Mouse (Mus musculus): ENCODE results near the gene Foxi3. TPM values are rescaled to one million over a fixed set of nuclear protein-coding genes. Genes with fewer than 3 reads are reported as not detected.
A peak's percentile ranks its signal among the peaks of the same experiment; 100 is the strongest.

The Foxi3 gene
- not detected in 2 replicates for polyA plus RNA-seq (2012; ENCODE audit: insufficient read depth, low replicate concordance)

GRCm38 (mm10) chr6:70956285-70956912 is at the start of gene Foxi3:
Gene Foxi3, plus strand, starts transcription at chr6:70956531.
- Histone ChIP-seq H3K4me1 (peaks cover 13% of the 10 kb centered on the region), H3K27me3 (replicated peaks) (peaks cover 82% of the 10 kb centered on the region), H3K4me3 (replicated peaks) (peak within 1 kb of the TSS; percentile 81), H3K36me3 (replicated peaks; ENCODE audit: low read length) (no peaks in the 10 kb centered on the region), H3K9me3 (no peaks in the 10 kb centered on the region)
- TF ChIP-seq FLI1 (IDR thresholded peaks at IDR 0.05; ENCODE audit: low read length) = no peak
- TF ChIP-seq GATA1 (IDR thresholded peaks at IDR 0.05; ENCODE audit: borderline replicate concordance, low read length) = no peak

GRCm38 (mm10) chr6:70909572-70909971 is 46.8 kb upstream of the Foxi3 start:
- Histone ChIP-seq H3K36me3 (replicated peaks; ENCODE audit: low read length) (peaks cover 23% of the 10 kb centered on the region), H3K27me3 (replicated peaks) (peaks cover 36% of the 10 kb centered on the region), H3K4me1 (peaks cover 13% of the 10 kb centered on the region), H3K9me3 (no peaks in the 10 kb centered on the region), H3K4me3 (replicated peaks) (no peak overlapping the region)
- TF ChIP-seq FLI1 (IDR thresholded peaks at IDR 0.05; ENCODE audit: low read length) (no peak), GATA1 (IDR thresholded peaks at IDR 0.05; ENCODE audit: borderline replicate concordance, low read length) (no peak)

- Histone ChIP-seq H3K9me3 (no peaks in the 10 kb centered on the region), H3K27me3 (replicated peaks) (peaks cover 36% of the 10 kb centered on the region), H3K36me3 (replicated peaks; ENCODE audit: low read length) (peaks cover 18% of the 10 kb centered on the region), H3K4me1 (peaks cover 13% of the 10 kb centered on the region), H3K4me3 (replicated peaks) (no peak overlapping the region)
- TF ChIP-seq GATA1 (IDR thresholded peaks at IDR 0.05; ENCODE audit: borderline replicate concordance, low read length) (no peak), FLI1 (IDR thresholded peaks at IDR 0.05; ENCODE audit: low read length) (no peak)
Observed at GRCm38 (mm10) chr6:70910285-70910684, 46.0 kb upstream of the Foxi3 start.

GRCm38 (mm10) chr6:70911668-70912395 is 44.5 kb upstream of the Foxi3 start:
- TF ChIP-seq FLI1 (IDR thresholded peaks at IDR 0.05; ENCODE audit: low read length) (no peak), GATA1 (IDR thresholded peaks at IDR 0.05; ENCODE audit: borderline replicate concordance, low read length) (no peak)
- peaks cover 13% of the 10 kb centered on the region for H3K4me1 ChIP-seq
- no peak overlapping the region for H3K4me3 ChIP-seq (replicated peaks)
- peaks cover 2% of the 10 kb centered on the region for H3K36me3 ChIP-seq (replicated peaks; ENCODE audit: low read length)
- peaks cover 36% of the 10 kb centered on the region for H3K27me3 ChIP-seq (replicated peaks)
- H3K9me3 ChIP-seq = no peaks in the 10 kb centered on the region

- no peak for TF ChIP-seq GATA1 (IDR thresholded peaks at IDR 0.05; ENCODE audit: borderline replicate concordance, low read length)
- TF ChIP-seq FLI1 (IDR thresholded peaks at IDR 0.05; ENCODE audit: low read length) = no peak
- Histone ChIP-seq H3K27me3 (replicated peaks) (peaks cover 36% of the 10 kb centered on the region), H3K4me1 (peaks cover 13% of the 10 kb centered on the region), H3K9me3 (no peaks in the 10 kb centered on the region), H3K36me3 (replicated peaks; ENCODE audit: low read length) (no peaks in the 10 kb centered on the region), H3K4me3 (replicated peaks) (no peak overlapping the region)
Observed at GRCm38 (mm10) chr6:70912396-70912765, 44.0 kb upstream of the Foxi3 start.

- Histone ChIP-seq H3K4me3 (replicated peaks) (no peak within 1 kb of the TSS), H3K9me3 (no peaks in the 10 kb centered on the region), H3K4me1 (peaks cover 14% of the 10 kb centered on the region), H3K27me3 (replicated peaks) (peaks cover 36% of the 10 kb centered on the region), H3K36me3 (replicated peaks; ENCODE audit: low read length) (no peaks in the 10 kb centered on the region)
- TF ChIP-seq GATA1 (IDR thresholded peaks at IDR 0.05; ENCODE audit: borderline replicate concordance, low read length) (no peak), FLI1 (IDR thresholded peaks at IDR 0.05; ENCODE audit: low read length) (no peak)
Observed at GRCm38 (mm10) chr6:70918827-70919226, 37.5 kb upstream of the Foxi3 start, which contains the start of gene Tex37. Gene Tex37, minus strand, starts transcription at chr6:70918927.

- peak overlapping the region; percentile 79 for H3K4me3 ChIP-seq (replicated peaks)
- TF ChIP-seq FLI1 (IDR thresholded peaks at IDR 0.05; ENCODE audit: low read length) (no peak), GATA1 (IDR thresholded peaks at IDR 0.05; ENCODE audit: borderline replicate concordance, low read length) (no peak)
- H3K36me3 ChIP-seq (replicated peaks; ENCODE audit: low read length) = no peaks in the 10 kb centered on the region
- H3K9me3 ChIP-seq = no peaks in the 10 kb centered on the region
- H3K4me1 ChIP-seq = peaks cover 14% of the 10 kb centered on the region
- H3K27me3 ChIP-seq (replicated peaks) = peaks cover 36% of the 10 kb centered on the region
Observed at GRCm38 (mm10) chr6:70921274-70922074, 34.9 kb upstream of the Foxi3 start.

GRCm38 (mm10) chr6:70931801-70932200 is 24.5 kb upstream of the Foxi3 start:
- TF ChIP-seq GATA1 (IDR thresholded peaks at IDR 0.05; ENCODE audit: borderline replicate concordance, low read length) (no peak), FLI1 (IDR thresholded peaks at IDR 0.05; ENCODE audit: low read length) (no peak)

GRCm38 (mm10) chr6:70953274-70953673 is 3.1 kb upstream of the Foxi3 start:
- H3K4me3 ChIP-seq (replicated peaks) = no peak overlapping the region
- H3K36me3 ChIP-seq (replicated peaks; ENCODE audit: low read length) = no peaks in the 10 kb centered on the region
- TF ChIP-seq FLI1 (IDR thresholded peaks at IDR 0.05; ENCODE audit: low read length) (no peak), GATA1 (IDR thresholded peaks at IDR 0.05; ENCODE audit: borderline replicate concordance, low read length) (no peak)
- peaks cover 13% of the 10 kb centered on the region for H3K4me1 ChIP-seq
- H3K27me3 ChIP-seq (replicated peaks) = peaks cover 68% of the 10 kb centered on the region
- no peaks in the 10 kb centered on the region for H3K9me3 ChIP-seq

More at GRCm38 (mm10) chr6:70931801-70932200, 24.5 kb upstream of the Foxi3 start:
- Histone ChIP-seq H3K4me3 (replicated peaks) (no peak overlapping the region), H3K36me3 (replicated peaks; ENCODE audit: low read length) (no peaks in the 10 kb centered on the region), H3K4me1 (no peaks in the 10 kb centered on the region), H3K27me3 (replicated peaks) (peaks cover 15% of the 10 kb centered on the region), H3K9me3 (no peaks in the 10 kb centered on the region)
